Mouse (Mus musculus) right cerebral cortex, postnatal 4 days (tissue): Measurements from ENCODE around the gene Serpine3.
"Not testable (repeated sequence)": the region's sequence is repeated elsewhere in the genome, so short reads cannot be mapped to it uniquely, and the experiment has no call there.

ENCODE experiments used
- DNase-seq: peaks from one replicate; pipeline ENCODE4 v3.0.0-alpha.2; 2022

Gene Serpine3

GRCm38 (mm10) chr14:62663367-62663766, at the start of gene Serpine3:
Gene Serpine3, plus strand, starts transcription at chr14:62663667.
- DNase-seq, result no peak

DNA sequence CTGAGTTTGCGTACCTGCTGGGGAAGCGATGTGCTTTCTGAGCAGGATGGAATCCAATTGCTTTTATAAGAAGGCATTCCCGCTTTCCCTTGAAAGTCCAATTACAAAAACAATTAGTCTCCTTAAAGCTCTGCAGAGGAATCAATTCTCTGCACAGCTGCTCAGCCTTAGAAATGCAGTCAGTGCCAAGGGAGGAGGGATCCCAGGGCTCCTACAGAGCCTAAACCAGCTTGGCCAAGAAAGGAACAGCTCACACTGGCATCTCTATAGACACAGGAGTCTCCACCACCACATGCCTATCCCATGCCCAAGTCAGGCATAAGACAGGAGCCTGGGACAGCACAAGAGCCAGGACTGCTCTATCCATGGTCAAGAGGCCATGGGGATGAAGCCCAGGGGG, 41.1 kb upstream of the Serpine3 start:
- no peak for DNase-seq

GRCm38 (mm10) chr14:62627951-62628350, 35.5 kb upstream of the Serpine3 start:
- no peak for DNase-seq

- DNase-seq, result no peak
Observed at GRCm38 (mm10) chr14:62637436-62638344, 25.8 kb upstream of the Serpine3 start.

- DNase-seq, result no peak
Observed at GRCm38 (mm10) chr14:62638345-62638702, 25.1 kb upstream of the Serpine3 start.

DNA sequence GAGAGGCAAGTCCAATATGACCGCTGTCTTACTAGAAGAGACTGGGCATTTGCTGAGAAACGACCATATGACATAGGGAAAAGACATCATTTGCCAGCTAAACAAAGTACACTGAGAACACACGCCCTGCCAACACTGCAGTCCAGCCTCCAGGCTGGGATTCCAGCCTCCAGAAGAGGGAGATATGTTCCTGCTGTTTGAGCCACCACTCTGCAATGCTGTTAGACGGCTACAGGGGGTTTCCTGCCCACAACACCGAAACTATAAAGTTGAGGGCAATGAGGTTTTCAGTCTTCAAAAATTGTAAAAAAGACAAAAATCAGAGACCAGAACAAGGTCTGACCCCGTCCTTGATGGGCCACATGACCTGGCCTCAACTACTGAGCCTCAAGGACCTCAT, 24.4 kb upstream of the Serpine3 start:
- DNase-seq, result no peak

- no peak for DNase-seq
Observed at GRCm38 (mm10) chr14:62639551-62639950, 23.9 kb upstream of the Serpine3 start.

DNA sequence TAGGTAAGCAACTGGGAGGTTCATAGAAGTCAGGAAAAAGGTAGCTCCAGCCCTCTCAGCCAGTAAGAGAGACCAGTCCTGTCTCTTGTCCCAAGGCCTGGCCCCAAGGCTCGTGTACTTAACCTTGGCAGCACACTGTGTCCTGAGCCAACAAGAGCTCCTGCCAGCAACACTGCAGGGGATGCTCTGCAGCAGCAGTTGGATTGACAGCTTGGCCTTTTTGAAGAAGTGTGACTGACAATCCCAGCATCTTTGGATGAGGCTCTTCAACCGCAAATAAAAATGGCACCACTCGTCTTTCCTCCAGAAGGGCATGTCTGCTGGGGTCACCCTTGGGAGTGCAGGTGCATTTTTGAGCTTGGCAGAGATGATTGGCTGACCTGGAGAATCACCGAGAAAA, 23.1 kb upstream of the Serpine3 start:
- no peak for DNase-seq

- not testable (repeated sequence) for DNase-seq
Observed at GRCm38 (mm10) chr14:62642368-62642767, 21.1 kb upstream of the Serpine3 start.

- no peak for DNase-seq
Observed at GRCm38 (mm10) chr14:62648405-62648804, 15.1 kb upstream of the Serpine3 start.

- no peak for DNase-seq
Observed at GRCm38 (mm10) chr14:62650376-62650775, 13.1 kb upstream of the Serpine3 start.

- DNase-seq, result no peak
Observed at GRCm38 (mm10) chr14:62651771-62652170, 11.7 kb upstream of the Serpine3 start.

DNA sequence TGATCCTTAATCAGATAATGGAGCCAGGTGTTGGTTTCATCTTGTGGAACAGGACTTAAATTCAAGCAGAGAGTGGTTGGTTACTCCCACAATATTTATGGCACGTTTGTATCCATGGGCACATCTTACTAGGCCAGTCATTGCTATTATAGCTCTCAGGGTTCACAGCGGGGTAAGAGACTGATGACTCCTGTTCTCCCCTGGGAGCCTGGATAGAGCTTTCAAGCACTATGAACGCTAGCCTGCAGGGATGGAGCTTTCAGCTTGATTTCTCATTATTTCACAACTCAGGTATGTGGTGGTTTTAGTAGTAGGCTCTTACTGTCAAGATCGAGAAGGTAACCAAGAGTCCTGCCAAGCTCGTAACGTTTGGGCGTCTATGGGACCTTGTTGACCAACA, 7.5 kb upstream of the Serpine3 start:
- DNase-seq, result no peak

DNA sequence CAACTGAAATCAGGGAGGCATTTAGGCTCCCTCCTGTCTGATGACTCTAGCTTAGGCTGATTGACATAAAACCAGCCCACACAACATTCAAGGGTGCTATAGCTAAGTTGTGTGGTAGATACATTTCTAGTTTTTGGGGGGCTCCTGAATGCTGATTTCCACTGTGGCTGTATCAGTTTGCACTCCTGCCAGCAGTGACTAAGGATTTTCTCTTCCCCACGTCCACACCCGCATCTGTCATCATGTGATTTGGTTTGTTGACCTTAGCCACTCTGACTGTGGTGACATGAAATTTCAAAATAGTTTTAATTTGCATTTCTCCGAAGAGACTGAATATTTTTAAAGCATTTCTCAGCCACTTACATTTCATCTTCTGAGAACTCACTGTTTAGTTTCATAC, 6.0 kb upstream of the Serpine3 start:
- no peak for DNase-seq

- no peak for DNase-seq
Observed at GRCm38 (mm10) chr14:62662381-62662780, 1.1 kb upstream of the Serpine3 start.

DNA sequence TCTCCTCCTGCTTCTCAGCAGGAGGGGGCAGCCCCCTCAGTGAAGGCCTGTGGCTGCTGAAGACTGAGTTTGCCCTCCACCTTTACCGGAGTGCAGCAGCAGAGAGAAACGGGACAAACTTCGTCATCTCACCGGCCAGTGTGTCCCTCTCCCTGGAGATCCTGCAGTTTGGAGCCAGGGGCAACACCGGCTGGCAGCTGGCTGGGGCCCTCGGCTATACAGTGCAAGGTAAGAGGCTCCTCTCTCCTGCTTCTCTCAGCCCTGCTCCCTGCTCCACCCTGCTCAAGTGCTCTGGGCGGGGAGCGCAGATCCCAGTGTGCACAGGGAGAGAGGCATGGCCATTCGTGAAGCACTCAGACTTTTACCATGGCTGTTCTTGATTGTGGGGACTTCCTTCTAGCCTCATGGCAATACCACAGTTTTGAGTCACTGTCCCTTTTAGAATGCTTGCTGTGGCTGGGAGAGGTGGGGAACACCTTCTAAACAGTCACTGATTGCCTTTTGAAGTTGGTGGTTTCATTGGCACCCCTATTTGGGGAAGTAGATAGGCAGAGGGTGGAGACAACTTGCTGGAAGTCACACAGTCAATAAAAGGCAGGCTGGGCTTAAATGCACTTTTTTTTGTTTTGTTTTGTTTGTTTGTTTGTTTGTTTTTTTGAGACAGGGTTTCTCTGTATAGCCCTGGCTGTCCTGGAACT, 1.7 kb downstream of the Serpine3 start:
- DNase-seq, result no peak

GRCm38 (mm10) chr14:62673646-62674045, 10.2 kb downstream of the Serpine3 start:
- DNase-seq, result no peak

- DNase-seq, result no peak
Observed at GRCm38 (mm10) chr14:62718161-62718560, 54.7 kb downstream of the Serpine3 start.

GRCm38 (mm10) chr14:62721625-62722024, 58.2 kb downstream of the Serpine3 start:
- DNase-seq, result no peak

GRCm38 (mm10) chr14:62724560-62724959, 61.1 kb downstream of the Serpine3 start:
- DNase-seq, result no peak

DNA sequence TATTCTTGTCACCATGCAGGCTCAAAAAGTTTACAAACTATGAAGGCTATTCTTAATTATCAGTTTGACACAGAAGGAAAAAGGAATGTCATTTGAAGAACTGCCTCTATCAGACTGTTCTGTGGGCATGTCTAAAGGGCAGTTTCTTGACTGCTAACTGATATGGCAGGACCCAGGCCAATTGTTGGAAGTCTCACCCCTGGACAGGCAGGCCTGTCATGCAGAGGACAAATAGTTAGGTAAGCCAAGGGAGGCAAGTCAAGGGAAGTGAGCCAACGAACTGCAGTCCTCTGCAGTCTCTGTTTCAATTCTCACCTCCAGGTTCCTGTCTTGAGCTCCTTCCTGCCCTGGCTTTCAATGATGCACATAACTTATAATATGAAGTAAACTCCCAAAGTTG, 68.4 kb downstream of the Serpine3 start:
- DNase-seq, result no peak

GRCm38 (mm10) chr14:62733666-62734065, 70.2 kb downstream of the Serpine3 start:
- no peak for DNase-seq

DNA sequence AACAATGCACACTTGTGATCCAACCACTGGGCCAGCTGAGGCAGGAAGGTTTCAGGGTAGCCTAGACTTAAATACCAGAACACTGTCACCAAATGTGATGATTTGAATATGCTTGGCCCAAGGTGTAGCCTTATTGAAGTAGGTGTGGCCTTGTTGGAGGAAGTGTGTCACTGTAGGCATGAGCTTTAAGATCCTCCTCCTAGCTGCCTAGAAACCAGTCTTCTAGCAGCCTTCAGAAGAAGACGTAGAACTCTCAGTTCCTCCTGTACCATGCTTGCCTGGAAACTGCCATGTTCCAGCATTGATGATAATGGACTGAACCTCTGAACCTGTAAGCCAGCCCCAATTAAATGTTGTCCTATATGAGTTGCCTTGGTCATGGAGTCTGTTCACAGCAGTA, 72.2 kb downstream of the Serpine3 start:
- DNase-seq, result no peak
